Mouse (Mus musculus) urinary bladder, adult 18-20 months (tissue): ENCODE measurements around the gene Gmfb.
"Not testable (repeated sequence)": the region's sequence is repeated elsewhere in the genome, so short reads cannot be mapped to it uniquely, and the experiment has no call there.

Source experiments
- DNase-seq, 2 experiments: peaks; one replicate each; pipeline ENCODE4 v3.0.0; 2022; ENCODE audit warnings: low spot score in 2 of 2, mixed read lengths in 2 of 2

Gene Gmfb

DNA sequence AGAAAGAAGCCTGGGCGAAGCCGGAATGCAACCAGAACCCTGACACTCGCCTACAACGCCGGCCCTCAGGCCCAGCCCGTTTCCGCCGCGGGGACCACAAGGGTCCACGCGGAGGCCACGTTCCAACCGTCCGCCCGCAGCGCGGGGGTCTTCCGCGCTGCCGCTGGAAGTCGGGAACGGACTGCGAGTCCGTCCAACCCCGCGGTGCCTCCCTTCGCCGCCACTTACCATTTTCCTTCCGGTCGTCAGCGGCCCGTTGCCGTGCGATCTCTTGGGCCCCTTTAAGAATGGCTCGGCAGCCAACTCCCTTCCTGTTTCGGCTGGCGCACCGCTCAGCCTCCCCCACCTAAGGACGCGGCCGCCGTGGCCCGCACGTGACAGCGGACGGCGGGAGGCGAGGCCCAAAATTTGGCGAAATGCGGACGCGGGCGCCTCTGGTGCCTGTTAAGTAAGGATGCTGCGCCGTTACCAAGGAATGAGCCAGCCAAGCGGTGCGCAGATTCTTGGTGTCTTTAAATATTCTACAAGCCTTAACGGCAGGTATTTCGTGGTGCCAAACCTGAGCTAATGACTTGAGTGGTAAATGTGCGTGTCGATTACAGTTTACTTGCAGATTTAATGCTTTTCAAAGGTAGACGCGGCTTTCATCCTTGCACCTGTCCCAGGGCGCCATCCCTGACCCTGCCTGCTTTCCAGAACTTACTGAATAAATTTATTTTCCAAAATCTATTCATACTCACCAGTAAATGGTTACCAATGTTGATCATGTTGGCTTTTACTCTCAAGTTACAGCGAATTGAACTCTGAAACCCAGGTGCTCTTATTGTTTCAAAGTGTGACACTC is at the start of gene Gmfb:
Gmfb (minus strand) TSS at position 370 of the 844 bp plus-strand sequence.
- DNase-seq: peak; percentile 95

DNA sequence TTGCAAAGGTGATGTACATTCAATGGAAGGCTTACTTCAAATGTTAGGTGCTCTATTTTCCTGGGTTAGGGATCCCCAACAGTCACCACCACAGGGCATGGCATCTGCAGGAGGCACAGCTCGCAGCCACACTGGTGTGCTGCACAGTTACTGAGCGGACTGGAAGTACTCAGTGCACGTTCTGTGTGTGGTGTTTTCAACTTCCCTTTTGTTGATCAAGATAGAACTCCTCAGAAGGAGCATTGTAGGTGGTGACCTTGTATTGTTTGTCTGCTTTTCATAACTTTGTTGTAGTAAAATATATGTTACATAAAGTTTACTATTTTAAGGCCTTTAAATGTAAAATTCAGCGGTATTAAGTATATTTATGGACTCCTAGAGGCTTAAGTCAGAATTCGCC is 40.9 kb upstream of the Gmfb start:
- DNase-seq: no peak

DNA sequence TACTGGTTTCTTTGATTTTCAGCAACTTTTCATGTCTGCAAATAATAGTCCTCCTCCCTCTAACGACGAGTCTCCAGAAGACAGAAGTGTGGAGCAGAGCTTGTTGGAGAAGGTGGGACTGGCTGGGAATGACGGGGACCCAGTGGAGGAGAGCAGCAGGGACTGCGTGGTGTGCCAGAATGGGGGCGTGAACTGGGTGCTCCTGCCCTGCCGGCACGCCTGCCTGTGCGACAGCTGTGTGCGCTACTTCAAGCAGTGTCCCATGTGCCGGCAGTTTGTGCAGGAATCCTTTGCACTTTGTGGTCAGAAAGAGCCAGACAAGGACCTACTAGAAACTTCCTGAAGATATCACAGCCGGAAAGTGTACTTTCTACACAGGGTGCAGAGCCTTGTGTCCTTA is 31.6 kb upstream of the Gmfb start:
- DNase-seq: no peak

DNA sequence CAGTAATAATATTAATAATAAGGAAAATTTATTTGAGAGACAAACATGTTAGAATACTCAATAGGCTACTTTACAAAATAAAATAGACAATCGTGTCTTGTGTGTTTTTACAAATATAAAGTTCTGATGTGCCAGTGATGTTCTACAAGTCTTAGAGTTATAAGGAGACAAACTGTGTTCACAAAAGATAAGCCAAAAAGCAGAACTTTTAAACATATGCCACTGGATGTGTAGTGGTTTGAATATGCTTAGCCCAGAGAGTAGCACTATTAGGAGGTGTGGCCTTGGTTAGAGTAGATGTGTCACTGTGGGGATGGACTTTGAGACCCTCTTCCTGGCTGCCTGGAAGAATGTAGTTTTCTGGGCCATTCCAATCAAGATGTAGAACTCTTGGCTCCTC is 27.7 kb upstream of the Gmfb start:
- no peak for DNase-seq

DNA sequence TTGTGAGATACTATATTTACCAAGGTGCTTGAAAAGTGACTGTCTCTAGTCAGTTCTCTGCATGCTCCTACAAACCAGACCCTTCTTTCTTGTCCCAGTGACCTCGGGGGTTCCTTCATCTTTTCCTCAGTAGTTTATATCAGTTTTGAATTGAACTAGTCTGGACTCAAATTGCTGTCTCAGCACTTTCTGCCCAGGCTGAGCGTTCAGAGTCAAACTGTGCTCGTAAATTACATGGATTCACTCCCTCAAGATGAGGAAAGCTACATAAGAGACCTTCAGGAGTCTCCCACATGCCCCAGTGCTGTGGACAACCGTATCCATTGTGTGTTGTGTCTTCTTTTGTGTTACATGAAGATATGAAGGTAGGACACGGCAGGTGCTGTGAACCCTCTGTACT is 26.7 kb upstream of the Gmfb start:
- DNase-seq: no peak

DNA sequence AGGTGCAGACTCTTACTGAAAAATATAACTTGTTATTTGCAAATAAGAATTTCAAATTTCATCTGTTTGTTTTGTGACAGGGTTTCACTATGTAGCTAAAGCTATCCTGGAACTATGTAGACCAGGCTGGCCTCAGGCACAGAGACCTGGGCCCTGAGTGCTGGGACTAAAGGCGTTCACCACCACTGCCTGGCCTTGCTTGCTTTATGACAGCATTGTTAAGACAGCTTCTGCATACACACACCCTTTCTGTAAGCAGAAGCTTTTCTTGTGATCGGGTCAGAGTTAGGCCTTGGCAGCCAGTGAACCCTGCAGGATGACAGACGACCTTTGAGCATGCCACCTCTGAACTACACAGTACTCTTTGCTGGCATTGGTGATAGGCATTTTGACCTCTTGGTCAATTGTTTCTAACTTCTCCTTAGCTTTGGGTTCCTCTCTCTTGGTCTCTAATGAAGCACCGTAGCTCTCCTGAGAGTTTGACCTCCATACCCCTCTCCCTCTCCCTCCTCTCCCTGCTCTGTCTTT is 26.1 kb upstream of the Gmfb start:
- no peak for DNase-seq

DNA sequence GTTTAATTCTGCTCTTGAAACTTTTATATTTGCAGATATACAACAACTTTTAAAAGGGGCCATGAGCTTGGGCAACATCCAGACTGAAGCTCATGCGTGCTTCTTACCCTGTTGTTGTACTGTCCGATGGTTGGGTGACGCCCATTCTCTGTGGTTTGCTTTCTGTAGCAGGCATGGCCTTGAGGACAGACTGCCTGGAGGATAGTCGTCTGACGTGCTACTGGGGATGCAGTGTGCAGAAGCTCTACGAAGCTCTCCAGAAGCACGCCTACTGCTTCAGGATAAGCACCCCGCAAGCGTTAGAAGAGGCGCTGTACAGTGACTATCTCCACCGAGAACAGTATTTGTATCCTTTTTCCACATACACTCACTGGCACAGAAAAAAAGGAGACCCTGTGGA is 23.7 kb upstream of the Gmfb start:
- DNase-seq: no peak

DNA sequence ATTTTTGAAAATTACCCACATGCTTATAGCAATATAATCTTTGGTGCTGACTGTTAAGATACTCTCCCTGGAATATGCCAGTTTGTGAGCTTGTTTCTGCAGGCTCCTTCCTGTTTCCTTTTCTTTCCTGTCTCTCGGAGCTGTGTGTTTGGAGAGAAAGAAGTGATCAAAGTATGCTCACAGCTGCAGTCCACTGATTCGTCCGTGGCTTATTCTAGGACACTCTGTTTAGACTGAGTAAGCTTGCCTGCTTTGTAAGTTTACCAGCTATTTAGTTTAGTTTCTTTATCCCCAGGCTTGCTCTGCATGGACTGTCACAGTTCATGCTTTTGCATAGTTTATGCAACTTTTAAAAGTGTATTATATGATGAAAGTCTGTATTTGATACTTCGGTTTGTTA is 17.3 kb upstream of the Gmfb start:
- no peak for DNase-seq

DNA sequence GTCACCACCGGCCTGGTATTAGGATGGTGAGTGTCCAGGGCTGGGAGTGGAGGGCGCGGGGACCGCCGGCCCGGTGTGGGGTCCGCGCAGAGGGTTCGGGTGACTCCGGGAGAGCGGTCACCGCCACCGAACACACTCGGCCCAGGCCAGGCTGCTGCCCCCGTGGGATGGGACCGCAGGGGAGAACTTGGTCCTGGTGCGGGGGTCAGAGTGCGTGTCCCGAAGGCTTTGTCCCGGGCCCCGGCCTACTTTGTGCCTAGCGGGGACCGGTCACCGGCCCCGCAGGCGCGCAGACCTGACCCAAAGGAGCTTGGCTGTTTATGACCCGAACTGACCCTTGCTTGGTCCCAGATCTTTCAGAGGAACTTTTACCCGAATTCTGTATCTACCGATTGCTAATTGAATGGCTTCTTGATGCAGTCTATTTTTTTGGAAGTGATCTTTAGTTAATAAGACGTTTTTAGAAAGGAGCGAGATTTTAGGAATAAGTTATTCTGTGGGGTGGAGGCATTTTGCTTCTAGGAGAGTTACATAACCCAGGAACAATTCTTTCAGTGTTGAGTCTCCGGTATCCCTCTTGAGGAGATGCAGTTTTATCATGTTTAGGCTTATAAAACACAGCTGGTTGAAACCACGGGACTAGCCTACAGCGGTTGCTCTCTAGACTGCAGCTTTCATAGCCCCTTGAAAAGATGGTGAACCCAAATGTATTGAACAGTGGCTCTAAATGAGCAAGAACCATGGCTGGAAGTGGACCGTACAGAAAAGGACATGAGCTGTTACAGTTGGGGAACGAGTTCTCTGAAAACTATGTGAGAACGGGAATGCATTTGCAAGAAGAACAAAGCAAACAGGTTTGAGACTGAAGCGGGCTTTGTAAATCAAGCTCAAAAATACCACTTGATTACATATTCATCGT is 10.6 kb upstream of the Gmfb start:
- peak in 1 of 2 experiments; percentile 9 for DNase-seq

DNA sequence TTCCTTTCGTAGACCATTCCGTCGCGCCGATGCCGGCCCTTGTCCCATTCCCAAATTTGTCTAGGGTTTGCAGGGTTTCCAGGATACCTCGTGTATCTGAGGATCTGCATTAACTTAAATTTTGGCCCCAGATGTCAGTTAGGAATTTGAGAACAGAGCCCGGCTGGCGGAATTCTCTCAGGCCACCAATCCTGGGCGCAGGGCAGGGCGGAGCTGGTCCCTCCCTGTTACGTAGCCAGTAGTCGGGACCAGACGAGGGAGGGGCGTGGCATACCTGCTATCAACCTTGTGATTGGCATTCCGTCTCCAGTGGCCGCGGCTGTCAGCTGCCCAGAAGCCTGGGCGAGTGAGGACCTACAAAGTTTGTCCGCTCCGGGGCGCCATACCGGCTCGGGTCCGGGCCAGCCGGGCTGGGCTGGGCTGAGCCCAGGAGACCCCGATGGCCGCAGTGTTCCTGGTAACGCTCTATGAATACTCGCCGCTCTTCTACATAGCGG is 9.8 kb upstream of the Gmfb start, which contains the start of gene Cgrrf1:
Cgrrf1 (plus strand) TSS at position 289 of the 497 bp plus-strand sequence.
- peak; percentile 88 to 92 for DNase-seq

DNA sequence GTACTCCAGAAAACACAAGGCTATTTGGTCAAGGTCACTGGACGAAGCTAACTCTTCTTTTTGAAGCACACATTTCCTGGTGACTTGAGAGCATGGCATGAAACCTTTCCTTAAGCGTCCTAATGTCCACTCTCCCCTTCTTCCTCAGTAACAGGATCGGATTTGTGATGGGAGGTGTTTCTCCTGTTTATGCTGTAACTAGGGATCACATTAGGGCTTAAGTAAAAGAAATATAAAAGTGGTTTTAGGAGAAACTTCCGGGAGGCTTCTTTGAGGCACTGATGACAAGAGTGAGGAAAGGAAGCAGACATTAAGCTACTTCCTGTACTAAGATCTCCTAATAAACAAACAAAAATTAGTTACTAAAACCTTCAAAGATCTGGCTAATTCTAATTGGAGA is 9.3 kb upstream of the Gmfb start:
- no peak for DNase-seq

DNA sequence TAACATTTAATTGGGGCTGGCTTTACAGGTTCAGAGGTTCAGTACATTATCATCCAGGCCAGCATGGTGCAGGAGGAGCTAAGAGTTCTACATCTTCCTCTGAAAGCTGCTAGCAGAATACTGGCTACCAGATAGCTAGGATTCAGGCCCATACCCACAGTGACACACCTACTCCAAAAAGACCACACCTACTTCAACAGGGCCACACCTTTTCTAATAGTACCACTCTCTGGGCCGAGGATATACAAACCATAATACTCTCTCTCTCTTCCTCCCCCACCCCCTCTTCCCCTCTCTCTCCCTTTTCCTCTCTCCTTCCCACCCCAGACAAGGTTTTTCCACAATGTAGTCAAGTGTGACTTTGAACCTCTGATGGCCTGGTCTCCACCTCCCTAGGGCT is 5.4 kb upstream of the Gmfb start:
- no peak for DNase-seq

DNA sequence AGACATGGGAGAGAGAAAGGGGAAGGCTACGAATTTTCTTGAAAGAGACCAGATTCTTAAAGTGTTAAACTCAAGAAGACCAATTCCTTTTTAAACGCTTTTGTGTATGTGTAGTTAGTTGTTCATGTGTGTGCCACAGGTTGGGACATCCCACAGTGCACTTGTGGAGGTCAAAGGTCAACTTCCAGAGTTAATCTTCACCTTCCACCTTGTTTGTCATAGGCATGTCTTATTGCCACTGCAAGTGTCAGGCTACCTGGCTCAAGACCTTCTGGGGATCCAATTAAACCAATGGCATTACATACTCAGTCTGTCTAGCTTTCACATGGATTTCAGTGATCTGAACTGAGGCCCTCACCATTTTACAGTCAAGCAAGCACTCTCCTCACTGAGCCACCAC is 2.0 kb upstream of the Gmfb start:
- no peak for DNase-seq

DNA sequence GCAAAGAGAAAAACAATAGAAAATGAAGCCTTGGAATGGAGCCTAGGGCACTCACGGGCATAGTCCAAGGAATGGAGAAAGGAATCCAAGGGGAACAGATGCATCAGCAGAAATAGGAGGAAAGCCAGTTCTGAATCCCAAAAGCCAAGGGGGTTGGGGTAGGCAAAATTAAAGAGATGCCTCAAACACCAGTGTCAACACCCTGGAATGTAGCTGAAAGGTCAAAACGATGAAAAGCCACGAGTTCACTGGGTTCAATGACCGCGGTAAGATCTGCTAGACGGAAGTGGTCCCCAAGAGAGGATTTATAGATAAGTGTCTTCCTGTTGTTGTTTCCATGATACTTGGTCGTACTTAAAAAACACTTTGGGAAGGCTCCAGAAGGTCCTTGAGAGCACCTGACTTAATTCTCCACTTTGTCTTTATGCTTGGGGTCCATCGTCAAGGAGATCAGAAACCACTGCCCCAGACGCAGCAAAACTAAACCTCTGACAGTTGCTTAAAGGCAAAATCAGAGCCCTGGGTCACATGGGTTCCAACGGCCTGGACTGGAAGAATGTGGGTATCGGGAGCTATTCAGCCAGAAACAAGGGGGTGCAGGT is 670 bp downstream of the Gmfb start:
- DNase-seq: no peak

DNA sequence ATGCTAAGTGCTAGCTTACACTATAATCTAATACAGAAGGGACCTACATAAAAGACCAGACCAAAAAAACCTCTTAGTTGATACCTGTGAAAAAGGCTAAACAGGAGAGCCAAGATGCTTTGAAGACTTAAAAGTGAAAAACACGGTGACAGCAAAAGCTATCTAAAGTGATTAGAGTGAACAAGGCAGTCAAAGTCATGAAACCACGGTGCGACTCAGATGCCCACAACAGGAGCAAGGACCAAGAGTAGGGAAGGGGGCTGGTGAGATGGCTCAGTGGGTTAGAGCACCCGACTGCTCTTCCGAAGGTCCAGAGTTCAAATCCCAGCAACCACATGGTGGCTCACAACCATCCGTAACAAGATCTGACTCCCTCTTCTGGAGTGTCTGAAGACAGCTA is 2.1 kb downstream of the Gmfb start:
- not testable (repeated sequence) for DNase-seq

DNA sequence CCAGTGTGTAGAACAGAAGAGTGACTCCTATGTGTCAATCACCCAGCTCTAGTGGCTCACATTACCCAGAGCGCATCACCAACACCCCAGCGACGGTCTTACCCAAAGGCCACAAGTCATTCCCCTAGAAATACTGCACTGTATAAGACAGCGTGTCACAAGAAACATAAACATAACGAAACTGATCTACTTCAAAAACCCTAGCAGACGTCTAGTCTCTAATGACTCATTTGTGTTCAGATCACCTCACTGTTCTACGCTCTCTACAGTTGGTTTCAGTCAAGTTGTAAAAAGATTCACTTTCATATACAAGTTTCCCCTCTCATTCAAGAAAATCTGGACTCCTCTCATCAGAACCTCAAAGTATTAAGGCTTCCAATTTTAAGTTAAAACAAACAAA is 3.3 kb downstream of the Gmfb start:
- no peak for DNase-seq

DNA sequence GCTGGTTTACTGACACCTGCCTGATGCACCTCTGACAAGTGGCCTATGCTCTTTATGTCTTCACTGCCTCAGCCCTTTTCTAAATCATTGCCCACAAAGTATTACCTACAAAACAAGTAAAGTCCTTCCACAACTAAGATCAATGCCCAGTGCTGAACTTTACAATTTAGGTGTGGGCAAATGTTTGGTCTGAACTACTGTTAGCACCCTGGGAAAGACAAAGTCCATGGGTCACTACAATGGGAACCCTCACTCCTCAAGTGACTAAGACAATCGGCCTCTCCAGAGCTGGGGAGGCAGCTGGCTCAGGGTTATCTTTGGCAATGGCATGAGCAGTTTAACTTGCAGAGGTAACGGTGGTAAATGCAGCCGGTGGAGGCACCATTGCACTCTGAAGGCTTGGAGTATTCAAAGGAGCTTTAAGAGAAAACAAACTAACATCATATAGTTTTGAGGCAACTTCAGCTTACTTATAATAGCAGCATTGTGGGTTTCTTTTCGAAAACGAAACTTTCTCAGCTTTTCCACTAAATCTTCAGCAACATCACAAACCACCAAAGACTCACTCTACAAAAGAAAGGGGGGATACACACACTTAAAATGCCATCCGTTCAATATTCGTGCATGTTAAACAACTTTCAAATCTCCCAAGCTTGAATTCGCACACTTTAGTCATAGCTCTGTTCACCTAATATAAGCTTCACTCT is 5.0 kb downstream of the Gmfb start:
- DNase-seq: no peak

DNA sequence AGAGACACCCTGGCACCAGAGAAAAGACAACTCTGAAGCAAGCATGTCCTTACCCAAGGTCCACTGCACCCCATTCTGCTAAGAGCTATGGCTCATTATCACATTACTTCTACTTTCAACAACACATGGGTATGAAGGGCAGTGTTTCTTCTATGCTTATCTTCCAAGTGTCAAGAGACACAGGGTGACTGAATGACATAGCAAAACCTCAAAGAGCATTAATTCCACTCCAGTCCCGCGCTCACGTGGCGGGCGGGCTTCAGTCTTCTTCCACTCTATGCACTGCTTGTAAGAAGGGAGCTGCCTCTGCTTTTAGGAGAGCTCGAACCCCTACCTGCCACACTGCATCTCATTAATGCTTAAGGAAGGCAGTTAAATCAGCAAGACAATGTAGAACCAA is 6.4 kb downstream of the Gmfb start:
- DNase-seq: no peak

DNA sequence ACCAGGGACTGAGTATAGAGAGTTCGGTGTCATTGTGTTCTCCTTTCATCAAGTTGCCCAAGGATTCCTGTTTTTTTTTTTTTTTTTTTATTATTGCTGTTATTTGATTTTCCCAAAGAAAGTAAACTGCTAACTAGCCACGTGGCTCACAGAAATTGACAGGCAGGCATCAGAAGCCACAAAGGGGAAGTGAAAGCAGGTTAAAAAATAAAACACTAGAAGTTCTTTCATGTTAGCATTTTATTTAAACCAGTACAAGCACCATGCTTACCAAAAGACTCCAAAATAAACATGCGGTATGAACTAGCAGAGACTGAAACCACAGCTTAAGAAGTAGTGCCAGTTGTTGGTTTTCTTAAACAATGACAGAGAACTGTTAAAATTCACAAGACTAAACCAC is 14.1 kb downstream of the Gmfb start:
- no peak for DNase-seq

DNA sequence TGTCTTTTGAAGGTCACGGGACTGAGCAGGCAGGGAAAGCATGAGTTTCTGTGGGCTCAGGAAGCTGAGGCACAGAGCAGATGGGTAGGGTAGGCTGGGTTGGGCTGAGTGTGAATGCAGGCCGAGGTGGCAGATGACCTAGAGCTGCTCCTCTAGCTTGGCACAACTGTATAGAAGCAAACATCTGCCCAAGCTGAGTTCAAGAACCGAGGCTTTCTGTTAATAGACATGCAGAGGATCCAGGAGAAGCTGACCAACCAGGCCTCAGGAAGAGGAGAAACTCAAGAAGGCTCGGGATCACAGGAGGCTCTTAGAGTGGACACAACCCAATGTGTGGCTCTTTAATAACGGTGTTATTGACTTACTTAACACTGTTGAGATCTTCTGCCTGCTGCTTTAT is 15.9 kb downstream of the Gmfb start:
- DNase-seq: no peak

DNA sequence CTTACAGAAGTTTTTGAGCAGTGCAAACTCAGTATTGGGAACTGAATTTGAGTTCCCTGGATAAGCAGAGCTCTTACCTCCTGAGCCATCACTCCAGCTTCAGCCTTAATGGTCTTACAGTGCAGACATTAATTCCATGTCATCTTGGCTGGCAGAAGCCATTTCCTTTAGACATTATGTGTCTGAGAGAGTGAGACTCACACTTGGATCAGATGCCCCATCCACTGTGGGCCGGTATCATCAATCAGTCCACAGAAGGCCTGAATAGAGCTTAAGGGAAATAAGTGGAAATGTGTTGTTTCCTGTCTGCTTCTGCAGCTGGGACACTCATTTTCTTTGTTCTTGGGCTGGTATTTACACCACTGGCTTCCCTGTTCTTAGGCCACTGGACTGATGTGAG is 18.3 kb downstream of the Gmfb start:
- DNase-seq: no peak
